ENCODE assay signal across 21 mouse cellular contexts in the genomic region with DNA sequence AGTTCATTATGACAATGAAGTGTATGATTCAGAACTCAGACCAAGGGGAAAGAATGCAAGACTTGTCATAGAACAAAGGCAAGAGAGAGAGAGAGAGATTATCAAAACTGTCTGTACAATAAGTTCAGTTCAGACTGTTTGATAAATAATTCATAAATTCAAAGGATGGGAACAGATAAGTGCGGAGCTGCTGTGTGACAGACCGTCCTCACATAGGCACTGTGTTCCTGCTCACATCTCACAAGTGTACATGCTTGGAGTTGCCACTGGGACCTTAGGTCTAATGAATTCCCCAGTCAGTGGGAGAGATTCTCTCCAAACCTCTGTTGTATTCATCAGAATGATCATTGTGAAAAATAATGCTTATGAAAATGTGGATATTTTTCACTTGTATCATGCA. TPM values are rescaled to one million over a fixed set of nuclear protein-coding genes. Genes with fewer than 3 reads are reported as not detected.
"Had no signal": no experiment of that assay in that cellular context is flagged by ENCODE, and none has a peak within 500 bp of the region (broad histone marks: within the 10 kb centered on the region; RNA-seq: fewer than 3 reads in every experiment).

No protein-coding gene starts in this region.

- H3K4me2 ChIP-seq: neural tube, embryonic 13.5 days; neural tube, embryonic 15.5 days; stomach, embryonic 15.5 days had no signal

- H3K36me3 ChIP-seq: neural tube, embryonic 13.5 days; neural tube, embryonic 15.5 days; stomach, embryonic 15.5 days had no signal

- H3K27ac ChIP-seq: neural tube, embryonic 13.5 days; neural tube, embryonic 15.5 days; stomach, embryonic 15.5 days; stomach, postnatal 0 days had no signal

- H3K9ac ChIP-seq: neural tube, embryonic 13.5 days; neural tube, embryonic 15.5 days; stomach, embryonic 15.5 days had no signal

- H3K9me3 ChIP-seq: neural tube, embryonic 13.5 days; neural tube, embryonic 15.5 days; stomach, embryonic 15.5 days had no signal

- H3K4me3 ChIP-seq: neural tube, embryonic 13.5 days; neural tube, embryonic 15.5 days; stomach, embryonic 15.5 days had no signal

- H3K4me1 ChIP-seq: neural tube, embryonic 13.5 days; neural tube, embryonic 15.5 days; stomach, embryonic 15.5 days had no signal

- DNase-seq: retina, postnatal 1 day; right cerebral cortex, adult 18-20 months; right cerebral cortex, postnatal 14 days; right cerebral cortex, postnatal 25 days; right cerebral cortex, postnatal 4 days; spleen, adult 18-20 months; thymus, adult 18-20 months; thymus, adult 2 months; thymus, postnatal 14 days; thymus, postnatal 25 days; thymus, postnatal 36 days; thymus, postnatal 4 days had no signal

- H3K27me3 ChIP-seq: neural tube, embryonic 13.5 days; neural tube, embryonic 15.5 days; stomach, embryonic 15.5 days had no signal

RNA-seq across cellular contexts. Expression of gene Cfap161, which starts 27.3 kb away (rescaled TPM):
- total RNA-seq: neutrophil, adult 5-6 weeks had no signal
- polyA plus RNA-seq: neural tube, embryonic 13.5 days; small intestine, adult 2 months; spleen, adult 2 months; stomach, embryonic 16.5 days; urinary bladder, adult 2 months had no signal
